Mouse (Mus musculus) intestine, embryonic 14.5 days (tissue): ENCODE measurements around the gene Gm11639. TPM values are rescaled to one million over a fixed set of nuclear protein-coding genes. Genes with fewer than 3 reads are reported as not detected.

Experiments
- ATAC-seq: fragments of 200-750 bp; cut with Nextera tagmentation; replicated peaks from 2 replicates; pipeline ENCODE4 v1.8.0; 2017; ENCODE audit warnings: low read depth, moderate number of reproducible peaks, moderate TSS enrichment, moderate library complexity; ENCODE audit not compliant: low FRiP score, low TSS enrichment
- DNase-seq: peaks from one replicate; pipeline ENCODE4 v3.0.0-alpha.2; 2018; ENCODE audit warnings: low spot score
- H3K27ac ChIP-seq: fragments of 300-500 bp; sonication (generic); 2 replicates; pipeline ENCODE4 v1.5.1; 2014; ENCODE audit warnings: low read depth, mild to moderate bottlenecking, control low read depth
- H3K27me3 ChIP-seq: fragments of 300-500 bp; sonication (generic); replicated peaks from 2 replicates; pipeline ENCODE4 v1.6.1; 2014; ENCODE audit warnings: low read length, control low read depth; ENCODE audit not compliant: control insufficient read depth, insufficient read depth
- H3K36me3 ChIP-seq: fragments of 300-500 bp; sonication (generic); 2 replicates; pipeline ENCODE4 v1.6.1; 2014; ENCODE audit warnings: low read length, control low read depth; ENCODE audit not compliant: control insufficient read depth, insufficient read depth
- H3K4me1 ChIP-seq: fragments of 300-500 bp; sonication (generic); replicated peaks from 2 replicates; pipeline ENCODE4 v1.6.1; 2014; ENCODE audit warnings: low read length, control low read depth, mixed read lengths; ENCODE audit not compliant: control insufficient read depth, insufficient read depth
- H3K4me2 ChIP-seq: fragments of 300-500 bp; sonication (generic); 2 replicates; pipeline ENCODE4 v1.6.1; 2014; ENCODE audit warnings: low read length
- H3K4me3 ChIP-seq: fragments of 300-500 bp; sonication (generic); 2 replicates; pipeline ENCODE4 v1.5.1; 2014; ENCODE audit warnings: low read depth, low read length, control low read depth, mixed read lengths
- H3K9ac ChIP-seq: fragments of 300-500 bp; sonication (generic); 2 replicates; pipeline ENCODE4 v1.6.1; 2014; ENCODE audit warnings: mild to moderate bottlenecking, low read length
- H3K9me3 ChIP-seq: fragments of 300-500 bp; sonication (generic); 2 replicates; pipeline ENCODE4 v1.6.1; 2016; ENCODE audit warnings: low read length, control low read depth; ENCODE audit not compliant: control insufficient read depth
- WGBS: fragments of 180-500 bp; shearing (Covaris S2); extraction: QIAGEN DNeasy Blood & Tissue Kit; methylation state at CpG from one replicate; pipeline ENCODE4 v1.1.7; 2014; 5-methylcytosine and 5-hydroxymethylcytosine counted together
- polyA plus RNA-seq: library from polyadenylated mRNA; unstranded; fragments of >200 nt; fragmentation: Nextera tagmentation; extraction: Ambion mirVana; gene quantifications from 2 replicates; pipeline ENCODE4 v1.2.1, GENCODE M21; 2014

Gm11639 gene
- polyA plus RNA-seq, 1 experiment from 2014 or later: 0.03 TPM

DNA sequence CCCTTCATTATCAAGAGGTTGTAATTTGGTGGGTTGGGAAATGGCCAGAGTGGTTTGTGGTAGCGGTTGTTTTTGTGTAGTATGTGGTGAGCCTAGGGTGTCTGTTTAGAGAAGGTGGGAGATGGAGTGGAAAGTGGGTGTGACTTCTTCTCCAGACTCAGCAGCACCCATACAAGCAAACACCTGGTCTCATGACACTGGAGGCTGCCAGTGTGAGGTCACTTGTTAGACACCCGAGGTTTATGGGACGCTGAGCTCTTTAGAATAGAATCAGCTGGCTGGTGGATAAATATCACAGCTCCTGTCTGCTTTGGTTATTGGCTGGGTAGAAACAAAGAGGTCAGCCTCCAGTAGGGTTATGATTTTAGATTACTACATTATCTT lies 21.6 kb upstream of the Gm11639 start:
- no peaks in the 10 kb centered on the region for H3K27me3 ChIP-seq
- no peak overlapping the region for H3K4me3 ChIP-seq
- ATAC-seq: no peak; the same call in 1 of the 2 replicates
- no peak overlapping the region for H3K27ac ChIP-seq
- no peak overlapping the region for H3K9ac ChIP-seq
- WGBS: 73% methylated on average over 3 of the region's 3 CpGs
- no peak overlapping the region for H3K4me2 ChIP-seq
- no peak for DNase-seq
- no peaks in the 10 kb centered on the region for H3K36me3 ChIP-seq
- peaks cover 3% of the 10 kb centered on the region; the same call in 1 of the 2 replicates for H3K9me3 ChIP-seq
- H3K4me1 ChIP-seq: no peaks in the 10 kb centered on the region

DNA sequence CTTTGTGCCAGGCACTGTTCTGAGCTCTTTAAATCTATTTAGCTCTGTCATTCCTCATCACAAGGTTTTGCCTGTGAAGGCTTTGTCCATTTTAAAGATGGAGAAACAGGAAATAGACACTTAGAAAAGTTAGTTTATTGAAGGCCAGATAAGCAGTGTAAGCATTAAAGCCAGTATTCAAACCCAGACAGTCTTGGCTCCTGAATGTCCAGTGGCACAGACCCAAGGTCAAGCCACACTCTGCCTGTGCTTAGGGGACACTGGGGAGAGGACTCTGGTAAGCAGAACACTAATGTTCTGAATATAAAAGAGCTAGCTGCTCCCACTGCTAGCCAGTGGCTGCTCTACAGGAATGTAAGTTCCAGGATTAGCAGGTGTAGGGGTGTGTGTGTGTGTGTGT lies 21.1 kb upstream of the Gm11639 start:
- Histone ChIP-seq H3K4me2 (no peak overlapping the region), H3K4me3 (no peak overlapping the region), H3K27me3 (no peaks in the 10 kb centered on the region), H3K36me3 (no peaks in the 10 kb centered on the region), H3K9me3 (peaks cover 3% of the 10 kb centered on the region; the same call in 1 of the 2 replicates), H3K9ac (no peak overlapping the region), H3K27ac (no peak overlapping the region), H3K4me1 (no peaks in the 10 kb centered on the region)
- DNase-seq (no peak), ATAC-seq (no peak)

DNA sequence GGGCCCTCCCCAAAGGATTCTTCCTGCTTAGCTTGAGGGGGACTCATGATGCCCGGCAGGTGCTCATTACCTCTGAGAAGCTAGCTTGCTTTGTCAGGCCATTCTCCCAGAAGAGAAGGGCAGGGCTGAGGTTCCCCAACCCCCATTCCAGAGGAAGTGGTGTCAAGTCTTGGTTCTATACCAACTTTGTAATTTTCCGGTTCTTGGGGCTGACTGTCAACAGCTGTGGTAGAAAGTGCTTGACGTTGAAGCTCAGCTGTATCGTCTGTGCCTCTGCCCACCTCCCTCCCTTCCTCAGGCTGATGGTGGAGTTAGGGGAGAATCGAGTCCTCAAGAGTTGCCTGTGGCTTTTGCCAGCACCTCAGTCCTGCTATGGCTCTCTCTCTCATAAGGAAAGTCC lies 18.1 kb upstream of the Gm11639 start:
- ATAC-seq (no peak), DNase-seq (no peak)
- H3K9me3 ChIP-seq: no peaks in the 10 kb centered on the region
- no peak overlapping the region for H3K4me2 ChIP-seq
- H3K36me3 ChIP-seq: no peaks in the 10 kb centered on the region
- no peak overlapping the region for H3K9ac ChIP-seq
- no peak overlapping the region for H3K27ac ChIP-seq
- no peaks in the 10 kb centered on the region for H3K4me1 ChIP-seq
- 52% methylated on average over 5 of the region's 5 CpGs for WGBS
- H3K4me3 ChIP-seq: no peak overlapping the region
- H3K27me3 ChIP-seq: no peaks in the 10 kb centered on the region

DNA sequence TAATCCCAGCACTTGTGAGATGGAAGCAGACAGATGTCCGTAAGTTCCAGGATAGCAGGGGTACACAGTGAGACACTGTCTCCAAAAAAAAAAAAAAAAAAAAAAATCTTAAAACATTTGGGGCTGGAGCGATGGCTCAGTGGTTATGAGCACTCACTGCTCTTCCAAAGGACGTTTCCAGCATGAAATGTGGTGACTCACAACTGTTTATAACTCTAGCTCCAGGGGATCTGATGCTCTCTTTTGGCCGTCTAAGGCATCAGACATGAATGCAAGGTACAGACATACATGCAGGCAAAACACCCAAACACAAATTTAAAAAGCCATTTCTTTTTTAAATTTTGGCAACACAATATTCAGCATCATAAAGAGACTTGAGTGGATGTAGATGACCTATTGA lies 12.1 kb upstream of the Gm11639 start:
- Histone ChIP-seq H3K27me3 (no peaks in the 10 kb centered on the region), H3K9me3 (no peaks in the 10 kb centered on the region), H3K27ac (no peak overlapping the region), H3K4me1 (no peaks in the 10 kb centered on the region), H3K9ac (no peak overlapping the region), H3K4me2 (no peak overlapping the region), H3K36me3 (no peaks in the 10 kb centered on the region), H3K4me3 (no peak overlapping the region)
- ATAC-seq: no peak
- 58% methylated on average over 4 of the region's 4 CpGs for WGBS
- no peak for DNase-seq

DNA sequence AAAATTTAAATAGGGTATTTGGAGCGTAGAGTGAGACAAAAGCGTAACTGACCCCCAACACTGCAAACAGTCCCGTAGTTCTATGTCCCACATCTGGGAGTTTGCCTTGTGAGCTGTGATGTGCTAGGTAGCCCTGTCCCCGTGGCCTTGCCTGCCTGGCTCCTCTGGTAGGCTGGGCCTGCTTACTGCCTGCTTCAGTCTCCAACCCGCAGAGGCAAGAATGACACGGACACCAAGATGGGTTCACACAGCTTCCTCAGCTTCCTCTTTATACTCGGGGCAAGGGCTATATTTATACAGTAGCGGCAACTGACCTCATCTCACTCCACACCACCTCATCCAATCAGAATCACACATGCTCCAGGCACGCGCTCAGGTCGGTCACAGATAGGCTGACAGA lies 10.7 kb upstream of the Gm11639 start:
- no peak for DNase-seq
- H3K4me2 ChIP-seq: no peak overlapping the region
- no peaks in the 10 kb centered on the region for H3K9me3 ChIP-seq
- no peak overlapping the region for H3K27ac ChIP-seq
- H3K27me3 ChIP-seq: no peaks in the 10 kb centered on the region
- ATAC-seq: no peak
- no peaks in the 10 kb centered on the region for H3K36me3 ChIP-seq
- H3K4me3 ChIP-seq: no peak overlapping the region
- H3K9ac ChIP-seq: no peak overlapping the region
- no peaks in the 10 kb centered on the region for H3K4me1 ChIP-seq
- WGBS: 93% methylated on average over 11 of the region's 11 CpGs

DNA sequence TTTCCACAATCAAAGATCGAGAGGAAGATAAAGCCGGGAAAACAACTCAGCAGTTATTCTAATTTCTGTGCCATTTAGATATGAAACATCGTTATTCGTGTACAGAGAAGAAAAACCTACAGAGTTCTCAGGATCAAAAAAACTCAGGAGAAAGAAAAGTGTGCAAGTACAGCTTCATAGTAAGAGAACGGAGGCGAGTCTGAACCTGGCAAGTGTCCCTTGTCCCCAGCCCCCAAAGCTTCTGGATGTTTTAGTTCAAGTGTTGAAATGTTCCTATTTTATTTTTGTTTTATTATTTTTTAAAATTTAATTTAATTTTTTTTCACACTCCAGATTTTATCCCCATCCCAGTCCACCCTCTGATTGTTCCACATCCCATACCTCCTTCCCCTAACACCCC lies 7.7 kb downstream of the Gm11639 start:
- no peak for ATAC-seq
- H3K27ac ChIP-seq: no peak overlapping the region
- no peaks in the 10 kb centered on the region for H3K9me3 ChIP-seq

DNA sequence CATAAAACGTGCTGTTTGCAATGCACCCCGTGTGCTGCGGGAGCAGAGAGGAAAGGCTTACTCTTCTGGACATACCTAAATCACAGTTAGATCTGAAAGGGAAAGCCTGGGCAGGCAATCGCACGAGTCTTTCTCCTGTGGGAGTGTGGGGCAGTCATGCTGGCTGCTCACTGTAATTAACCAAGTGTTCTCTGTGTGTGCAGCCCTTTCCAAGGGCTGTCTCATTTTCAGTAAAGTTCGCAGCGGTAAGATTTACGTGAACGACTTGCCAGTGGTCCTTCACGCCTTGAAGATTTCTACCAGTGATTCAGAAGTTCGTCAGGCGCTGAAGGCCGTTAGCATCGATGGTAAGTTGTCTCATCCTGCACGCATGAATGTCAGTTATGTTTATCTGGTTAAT lies 18.6 kb downstream of the Gm11639 start:
- ATAC-seq (no peak), DNase-seq (no peak)
- Histone ChIP-seq H3K9me3 (no peaks in the 10 kb centered on the region), H3K4me2 (no peak overlapping the region), H3K36me3 (no peaks in the 10 kb centered on the region), H3K27ac (no peak overlapping the region), H3K27me3 (no peaks in the 10 kb centered on the region), H3K4me3 (no peak overlapping the region), H3K9ac (no peak overlapping the region), H3K4me1 (no peaks in the 10 kb centered on the region)
- WGBS: 56% methylated on average over 15 of the region's 15 CpGs

More for the DNA sequence above, 7.7 kb downstream of the Gm11639 start:
- H3K4me2 ChIP-seq: no peak overlapping the region
- no peak overlapping the region for H3K4me3 ChIP-seq
- WGBS: 89% methylated on average over 6 of the region's 6 CpGs
- H3K9ac ChIP-seq: no peak overlapping the region
- no peak for DNase-seq
- no peaks in the 10 kb centered on the region for H3K4me1 ChIP-seq
- no peaks in the 10 kb centered on the region for H3K27me3 ChIP-seq
- H3K36me3 ChIP-seq: no peaks in the 10 kb centered on the region

DNA sequence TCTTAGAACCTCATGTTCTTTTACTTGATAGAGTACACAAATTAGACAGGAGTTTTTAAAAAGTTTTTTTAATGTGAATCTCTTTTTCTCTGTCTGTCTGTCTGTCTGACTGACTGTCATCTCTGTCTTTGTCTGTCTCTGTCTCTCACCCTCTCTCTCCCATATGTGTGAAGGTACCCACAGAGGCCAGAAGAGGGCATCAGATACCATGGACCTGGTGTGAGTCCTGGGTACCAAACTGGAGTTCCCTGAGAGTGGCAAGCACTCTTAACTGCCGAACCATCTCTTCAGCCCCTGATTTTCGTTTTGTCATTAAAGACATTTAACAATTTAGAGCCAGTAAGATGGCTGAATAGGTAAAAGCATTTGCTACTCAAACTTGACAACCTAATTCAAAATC lies 21.6 kb downstream of the Gm11639 start:
- H3K4me3 ChIP-seq: no peak overlapping the region
- H3K4me2 ChIP-seq: no peak overlapping the region
- no peaks in the 10 kb centered on the region for H3K9me3 ChIP-seq
- DNase-seq (no peak), ATAC-seq (no peak)
- no peak overlapping the region for H3K27ac ChIP-seq
- no peaks in the 10 kb centered on the region for H3K27me3 ChIP-seq
- no peaks in the 10 kb centered on the region for H3K36me3 ChIP-seq
- H3K9ac ChIP-seq: no peak overlapping the region
- no peaks in the 10 kb centered on the region for H3K4me1 ChIP-seq
- 74% methylated on average over 2 of the region's 2 CpGs for WGBS

DNA sequence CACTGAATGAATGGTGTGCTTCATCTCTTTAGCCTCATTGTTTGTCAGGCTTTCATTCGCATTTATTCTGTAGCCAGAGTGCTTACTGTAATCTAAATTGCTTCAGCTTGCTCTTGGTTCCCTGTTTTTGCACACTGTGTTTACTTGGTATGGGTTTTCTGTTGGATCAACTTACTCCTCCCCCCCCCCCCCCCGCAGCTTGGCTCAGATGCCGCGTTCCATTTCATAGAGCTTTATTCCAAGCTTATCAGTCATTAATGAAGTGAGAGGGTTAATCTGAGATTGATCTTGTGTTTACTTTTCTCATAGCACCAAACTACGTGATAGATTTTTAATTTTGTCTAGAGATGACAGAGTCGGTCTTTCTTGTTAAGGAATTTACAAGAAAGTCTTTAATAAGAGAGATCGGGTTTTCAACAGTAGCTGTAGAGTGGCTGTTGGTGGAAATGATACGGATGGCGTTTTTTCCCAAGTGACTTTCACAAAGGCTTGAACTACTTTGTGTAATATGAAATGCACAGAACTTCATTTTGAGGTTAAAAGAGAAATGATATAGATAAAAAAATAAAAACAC lies 59.6 kb downstream of the Gm11639 start:
- H3K36me3 ChIP-seq: no peaks in the 10 kb centered on the region
- H3K4me2 ChIP-seq: no peak overlapping the region
- no peak overlapping the region for H3K4me3 ChIP-seq
- no peaks in the 10 kb centered on the region for H3K27me3 ChIP-seq
- H3K9me3 ChIP-seq: no peaks in the 10 kb centered on the region
- DNase-seq (no peak), ATAC-seq (no peak)
- H3K9ac ChIP-seq: no peak overlapping the region
- WGBS: 87% methylated on average over 9 of the region's 9 CpGs
- no peak overlapping the region for H3K27ac ChIP-seq
- H3K4me1 ChIP-seq: no peaks in the 10 kb centered on the region
